Mouse (Mus musculus) megakaryocyte, embryonic 14.5 days (primary cell): Measurements from ENCODE around the gene Cars2. TPM values are rescaled to one million over a fixed set of nuclear protein-coding genes. Genes with fewer than 3 reads are reported as not detected.
"Not testable (repeated sequence)": the region's sequence is repeated elsewhere in the genome, so short reads cannot be mapped to it uniquely, and the experiment has no call there.

Source experiments
- H3K27me3 ChIP-seq: replicated peaks from 2 replicates; pipeline ENCODE3; 2012; ENCODE audit warnings: inconsistent platforms
- H3K36me3 ChIP-seq: replicated peaks from 2 replicates; pipeline ENCODE3; 2012; ENCODE audit warnings: low read length, inconsistent platforms, mixed read lengths
- H3K4me1 ChIP-seq: 2 replicates; pipeline ENCODE4 v1.6.1; 2012; ENCODE audit warnings: inconsistent platforms
- H3K4me3 ChIP-seq: replicated peaks from 2 replicates; pipeline ENCODE3; 2012; ENCODE audit warnings: moderate library complexity, mild to moderate bottlenecking, inconsistent platforms
- H3K9me3 ChIP-seq: 2 replicates; pipeline ENCODE4 v1.6.1; 2012; ENCODE audit warnings: inconsistent platforms
- FLI1 ChIP-seq: IDR thresholded peaks from 2 replicates; pipeline ENCODE4 v1.6.1; 2012; ENCODE audit warnings: low read length, inconsistent platforms, mixed read lengths
- GATA1 ChIP-seq: IDR thresholded peaks from 3 replicates; pipeline ENCODE4 v1.6.1; 2012; ENCODE audit warnings: mixed read lengths, low read length, inconsistent platforms, borderline replicate concordance
- polyA plus RNA-seq: library from polyadenylated mRNA; stranded (reverse); fragments of >175 nt; gene quantifications from 2 replicates; pipeline ENCODE4 v1.2.3, GENCODE M21; 2012; ENCODE audit warnings: low replicate concordance; ENCODE audit not compliant: insufficient read depth

Cars2 gene
- polyA plus RNA-seq, 1 experiment, result 22.5 TPM

DNA sequence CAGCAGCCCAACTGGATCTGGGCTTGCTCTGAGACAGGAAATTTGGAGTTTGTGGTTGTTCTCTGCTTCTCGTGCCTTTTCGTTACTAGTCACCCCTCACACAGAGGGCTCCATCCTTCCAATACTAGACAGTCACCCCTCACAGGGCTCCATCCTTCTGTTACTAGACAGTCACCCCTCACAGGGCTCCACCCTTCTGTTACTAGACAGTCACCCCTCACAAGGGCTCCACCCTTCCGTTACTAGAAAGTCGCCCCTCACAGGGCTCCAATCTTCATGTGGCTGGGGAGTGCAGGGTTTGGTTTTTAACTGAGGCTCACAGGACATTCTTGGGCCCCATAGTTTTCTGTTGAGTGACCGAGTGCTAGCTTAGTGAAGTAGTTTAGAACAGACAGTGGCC, 37.3 kb downstream of the Cars2 start:
- Histone ChIP-seq H3K36me3 (peaks cover 100% of the 10 kb centered on the region), H3K4me1 (peaks cover 58% of the 10 kb centered on the region), H3K9me3 (no peaks in the 10 kb centered on the region), H3K4me3 (no peak overlapping the region), H3K27me3 (no peaks in the 10 kb centered on the region)
- TF ChIP-seq GATA1, result no peak
- no peak for TF ChIP-seq FLI1

DNA sequence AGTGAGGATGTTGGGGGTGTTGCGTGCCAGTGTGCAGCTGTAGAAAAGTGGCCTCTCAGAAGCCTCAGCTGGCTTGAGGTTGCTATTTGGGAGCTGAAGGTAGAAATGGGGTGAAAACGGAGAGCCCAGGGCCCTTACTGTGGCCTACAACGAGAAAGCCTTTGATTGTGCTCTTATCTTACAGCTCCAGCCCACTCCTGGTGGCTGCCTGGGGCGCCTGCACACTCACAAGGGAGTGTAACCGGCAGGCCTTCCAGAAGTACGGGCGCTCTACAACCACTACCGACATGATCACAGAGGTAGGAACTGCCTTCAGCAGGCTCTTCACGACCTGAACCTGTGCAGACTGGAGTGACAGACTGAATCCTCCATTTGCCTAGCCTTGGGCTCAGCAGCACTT, 37.9 kb downstream of the Cars2 start:
- Histone ChIP-seq H3K9me3 (no peaks in the 10 kb centered on the region), H3K4me1 (peaks cover 63% of the 10 kb centered on the region), H3K27me3 (no peaks in the 10 kb centered on the region), H3K36me3 (peaks cover 100% of the 10 kb centered on the region), H3K4me3 (no peak overlapping the region)
- no peak for TF ChIP-seq GATA1
- TF ChIP-seq FLI1, result no peak

DNA sequence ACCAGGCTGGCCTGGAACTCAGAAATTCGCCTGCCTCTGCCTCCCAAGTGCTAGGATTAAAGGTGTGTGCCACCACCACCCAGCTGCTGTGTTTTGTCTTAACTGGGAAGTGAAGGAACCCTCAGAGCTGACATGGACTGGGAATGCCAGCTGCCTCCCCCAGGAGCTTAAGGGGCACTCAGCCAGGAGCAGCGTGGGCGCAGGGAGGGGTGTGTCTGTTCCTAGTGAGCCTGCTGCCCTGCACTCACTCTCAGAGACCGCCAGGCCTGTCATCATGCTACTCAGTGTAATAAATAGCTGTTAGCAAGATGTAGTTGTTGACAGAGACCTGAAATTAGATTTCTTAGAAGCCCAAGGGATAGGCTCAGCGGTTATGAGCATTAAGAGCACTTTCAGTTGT, 39.6 kb downstream of the Cars2 start:
- Histone ChIP-seq H3K9me3 (no peaks in the 10 kb centered on the region), H3K4me3 (no peak overlapping the region), H3K4me1 (peaks cover 70% of the 10 kb centered on the region), H3K36me3 (peaks cover 100% of the 10 kb centered on the region), H3K27me3 (no peaks in the 10 kb centered on the region)
- TF ChIP-seq GATA1 (no peak), FLI1 (no peak)

DNA sequence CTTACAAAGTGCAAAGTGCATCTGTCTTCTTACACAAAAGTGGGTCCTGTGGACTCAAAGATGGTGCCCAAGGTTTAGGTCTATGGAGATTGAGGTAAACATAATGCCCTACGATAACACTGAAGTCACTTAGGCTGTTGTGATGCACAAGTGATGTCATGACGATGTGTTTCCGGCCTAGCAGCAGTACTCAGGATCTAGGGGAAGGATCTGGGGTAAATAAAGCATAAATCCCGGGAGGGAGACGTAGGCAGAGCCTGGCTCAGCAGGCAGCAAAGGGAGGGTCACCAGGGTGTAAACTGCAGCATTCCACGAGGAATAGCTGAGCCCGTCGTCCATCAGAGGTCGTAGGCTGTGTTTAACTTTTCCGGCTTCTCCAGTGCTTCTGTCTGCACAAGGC, 41.7 kb downstream of the Cars2 start:
- Histone ChIP-seq H3K27me3 (no peaks in the 10 kb centered on the region), H3K4me3 (no peak overlapping the region), H3K9me3 (no peaks in the 10 kb centered on the region), H3K4me1 (peaks cover 61% of the 10 kb centered on the region), H3K36me3 (peaks cover 100% of the 10 kb centered on the region)
- TF ChIP-seq FLI1 (no peak), GATA1 (no peak)

DNA sequence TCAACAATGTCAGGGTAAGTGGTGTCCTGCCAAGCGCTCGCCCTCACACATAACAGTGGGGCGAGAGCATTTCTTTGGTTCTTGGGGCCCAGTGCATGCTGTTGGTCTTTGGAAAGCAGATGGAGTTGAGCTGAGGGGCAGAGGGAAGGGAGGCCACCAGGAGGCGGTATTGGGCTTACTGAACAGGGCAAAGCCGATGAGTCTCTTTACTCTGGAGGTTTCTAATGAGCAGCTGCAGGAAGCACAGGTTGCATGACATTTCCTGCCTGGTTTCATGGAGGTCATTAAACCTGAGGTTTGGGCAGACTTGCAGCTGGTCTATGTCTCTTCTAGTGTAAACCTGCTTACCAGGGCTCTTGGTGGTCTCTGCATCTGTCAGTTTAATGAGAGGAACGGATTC, 43.8 kb downstream of the Cars2 start:
- peaks cover 99% of the 10 kb centered on the region for H3K36me3 ChIP-seq
- H3K27me3 ChIP-seq, result no peaks in the 10 kb centered on the region
- peaks cover 51% of the 10 kb centered on the region for H3K4me1 ChIP-seq
- TF ChIP-seq GATA1 (no peak), FLI1 (no peak)
- no peaks in the 10 kb centered on the region for H3K9me3 ChIP-seq
- H3K4me3 ChIP-seq, result no peak overlapping the region

DNA sequence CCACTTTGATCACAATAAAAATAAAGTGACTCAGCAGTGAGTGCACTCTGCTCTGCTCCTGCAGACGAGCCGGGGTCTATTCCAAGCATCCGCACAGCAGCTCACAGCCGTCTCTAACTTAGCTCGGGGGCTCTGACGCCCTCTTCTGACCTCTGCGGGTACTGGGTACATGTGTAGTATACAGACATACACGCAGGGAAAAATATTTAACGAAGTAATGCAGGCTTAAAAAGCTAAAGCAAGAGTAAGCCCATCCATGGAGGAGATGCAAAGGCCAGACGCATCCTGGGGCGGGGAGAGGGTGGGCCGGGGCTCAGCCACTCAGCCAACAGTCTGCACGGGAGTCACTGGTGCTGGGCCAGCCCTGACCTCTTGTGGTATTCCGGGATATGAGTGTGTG, 44.5 kb downstream of the Cars2 start:
- Histone ChIP-seq H3K4me3 (no peak overlapping the region), H3K36me3 (peaks cover 99% of the 10 kb centered on the region), H3K9me3 (no peaks in the 10 kb centered on the region), H3K4me1 (peaks cover 50% of the 10 kb centered on the region), H3K27me3 (no peaks in the 10 kb centered on the region)
- no peak for TF ChIP-seq GATA1
- TF ChIP-seq FLI1, result no peak

DNA sequence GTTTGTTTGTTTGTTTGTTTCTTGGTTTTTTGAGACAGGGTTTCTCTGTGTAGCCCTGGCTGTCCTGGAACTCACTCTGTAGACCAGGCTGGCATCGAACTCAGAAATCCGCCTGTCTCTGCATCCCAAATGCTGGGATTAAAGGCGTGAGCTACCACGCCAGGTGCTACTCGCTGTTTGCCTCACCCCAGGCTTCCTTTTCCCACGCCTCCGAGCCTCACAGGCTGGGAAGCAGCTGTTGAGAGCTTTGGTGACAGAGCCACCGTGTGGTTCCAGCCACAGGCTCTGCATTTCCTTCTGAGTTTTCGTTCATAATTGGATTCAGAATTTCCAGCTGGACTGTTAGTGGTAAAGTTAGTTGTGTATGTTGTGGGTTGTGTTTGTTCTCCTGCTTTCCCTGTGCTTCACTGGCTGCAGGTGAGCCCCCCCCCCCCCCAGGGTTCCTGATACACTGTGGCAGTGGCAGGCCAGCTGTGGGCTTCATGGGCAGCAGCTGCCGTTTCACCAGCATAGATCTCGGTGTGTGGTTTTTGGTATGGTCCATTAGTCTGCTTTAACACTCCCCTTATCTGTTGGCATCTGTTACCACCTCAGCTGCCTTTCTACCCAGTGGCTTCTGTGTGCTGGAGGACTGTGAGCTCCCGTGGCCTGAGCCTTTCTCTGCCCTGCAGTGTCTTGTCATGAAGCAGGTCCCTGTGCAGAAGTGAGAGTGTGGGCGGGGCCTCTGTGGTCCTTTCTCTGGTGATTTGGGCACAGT, 46.9 kb downstream of the Cars2 start:
- no peaks in the 10 kb centered on the region for H3K27me3 ChIP-seq
- peaks cover 82% of the 10 kb centered on the region for H3K36me3 ChIP-seq
- TF ChIP-seq GATA1, result no peak
- H3K4me1 ChIP-seq, result peaks cover 66% of the 10 kb centered on the region
- no peak overlapping the region for H3K4me3 ChIP-seq
- H3K9me3 ChIP-seq, result no peaks in the 10 kb centered on the region

DNA sequence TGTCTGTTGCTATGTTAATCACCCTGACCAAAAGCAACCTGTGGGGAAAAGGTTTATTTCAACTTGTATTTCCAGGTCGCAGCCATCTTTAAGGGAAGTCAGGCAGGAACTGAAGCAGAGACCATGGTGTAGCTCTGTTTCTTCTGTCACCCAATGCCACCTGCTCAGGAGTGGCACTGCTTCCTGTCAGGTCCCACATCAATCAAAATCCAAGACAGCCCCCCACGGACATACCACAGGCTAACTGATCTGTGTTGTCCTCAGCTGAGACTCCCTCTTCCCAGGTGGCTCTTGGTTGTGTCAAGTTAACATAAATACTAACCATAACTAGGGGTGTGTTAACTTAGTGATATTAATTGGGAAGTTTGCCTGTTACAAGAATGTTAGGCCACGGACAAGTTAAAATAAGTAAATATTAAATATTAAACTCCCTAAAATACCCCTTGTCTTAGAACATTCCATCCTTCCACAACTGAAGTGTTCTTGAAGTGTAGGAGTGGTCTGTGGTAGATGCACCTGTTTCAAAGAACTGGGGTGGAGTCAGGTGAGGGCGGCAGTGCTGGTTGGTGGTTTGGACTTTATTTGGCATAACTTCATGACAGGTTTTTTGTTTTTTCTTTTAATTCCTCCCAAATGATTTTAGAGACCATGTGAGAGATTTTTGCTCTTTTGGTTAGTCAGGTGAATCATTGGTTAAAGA, 51.6 kb downstream of the Cars2 start:
- TF ChIP-seq FLI1 (no peak), GATA1 (no peak)
- H3K4me1 ChIP-seq, result peaks cover 57% of the 10 kb centered on the region
- H3K4me3 ChIP-seq, result peak overlapping the region; percentile 97
- peaks cover 35% of the 10 kb centered on the region for H3K36me3 ChIP-seq
- no peaks in the 10 kb centered on the region for H3K9me3 ChIP-seq
- H3K27me3 ChIP-seq, result no peaks in the 10 kb centered on the region

DNA sequence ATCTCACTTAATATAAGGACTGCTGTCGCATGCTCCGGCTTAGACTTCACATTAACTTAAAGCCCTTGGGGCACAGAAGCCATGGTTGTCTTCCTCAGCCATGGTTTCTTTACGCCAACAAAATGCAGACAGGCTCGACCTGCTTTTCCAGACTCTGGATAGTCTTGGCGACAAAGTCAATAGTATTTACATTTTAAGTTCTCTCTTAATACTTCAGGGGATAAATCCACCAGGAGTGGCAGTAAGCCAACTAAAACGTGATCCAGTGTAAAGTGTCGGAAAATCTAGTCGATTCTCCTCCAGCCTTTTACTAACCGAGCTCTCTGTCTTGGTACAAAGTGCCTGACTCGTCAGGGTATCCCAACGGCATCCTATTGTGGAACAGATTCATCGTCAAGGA, 52.3 kb downstream of the Cars2 start:
- no peaks in the 10 kb centered on the region for H3K9me3 ChIP-seq
- H3K36me3 ChIP-seq, result peaks cover 28% of the 10 kb centered on the region
- peaks cover 50% of the 10 kb centered on the region for H3K4me1 ChIP-seq
- no peaks in the 10 kb centered on the region for H3K27me3 ChIP-seq
- peak overlapping the region; percentile 97 for H3K4me3 ChIP-seq
- no peak for TF ChIP-seq GATA1
- no peak for TF ChIP-seq FLI1

DNA sequence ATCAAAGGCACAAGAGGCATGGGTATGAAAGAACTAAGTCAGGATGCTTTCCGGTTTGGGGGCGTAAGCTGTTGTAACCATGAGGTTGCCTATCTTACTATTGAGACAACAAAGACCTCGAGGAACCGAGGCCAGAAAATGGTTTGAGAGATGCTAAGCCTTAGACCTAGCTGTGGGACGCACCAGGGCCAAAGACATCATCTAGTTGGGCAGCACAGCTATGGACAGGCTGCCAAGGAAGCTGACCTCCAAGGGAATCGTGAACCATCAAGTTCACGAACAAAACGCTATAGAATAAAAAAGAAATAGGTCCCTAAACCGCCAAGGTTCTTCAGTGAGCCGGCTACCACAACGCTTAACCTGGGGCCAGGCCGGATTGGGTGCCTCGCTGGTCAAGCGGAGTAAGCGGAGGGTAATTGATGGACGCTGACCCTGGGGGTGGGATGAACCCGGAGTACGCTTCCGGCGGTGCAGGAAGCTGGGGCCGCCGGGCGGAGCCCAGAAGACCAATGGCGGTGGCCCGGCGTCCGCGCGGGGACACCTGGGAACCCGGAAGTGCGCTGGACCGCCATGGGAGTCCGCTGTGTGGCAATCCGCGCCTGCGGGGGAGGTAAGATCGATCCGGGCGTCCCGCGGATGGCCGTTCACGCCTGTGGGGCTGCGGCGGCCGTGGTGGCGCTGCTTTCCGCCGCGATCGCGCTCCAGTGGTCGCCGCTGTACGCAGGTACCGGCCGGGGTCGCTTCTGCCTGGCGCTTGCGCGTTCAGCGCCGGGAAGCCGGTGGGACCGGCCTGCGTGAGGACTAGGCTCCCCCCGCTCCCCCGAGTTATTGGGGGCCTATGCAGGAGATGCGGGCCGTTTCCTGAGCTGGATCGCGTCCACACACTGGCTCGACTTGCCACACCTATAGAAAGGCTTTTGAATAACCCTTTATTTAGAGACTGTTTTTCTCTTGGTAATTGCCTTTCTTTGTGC, 53.3 kb downstream of the Cars2 start, which contains the start of gene Naxd:
Gene Naxd, plus strand, starts transcription at position 490 of the 974 bp plus-strand sequence.
- TF ChIP-seq GATA1 (no peak), FLI1 (peak; percentile 55; the same call in 1 of the 2 replicates)
- no peaks in the 10 kb centered on the region for H3K27me3 ChIP-seq
- peak within 1 kb of the TSS; percentile 97 for H3K4me3 ChIP-seq
- H3K4me1 ChIP-seq, result peaks cover 46% of the 10 kb centered on the region
- peaks cover 20% of the 10 kb centered on the region for H3K36me3 ChIP-seq
- no peaks in the 10 kb centered on the region for H3K9me3 ChIP-seq

DNA sequence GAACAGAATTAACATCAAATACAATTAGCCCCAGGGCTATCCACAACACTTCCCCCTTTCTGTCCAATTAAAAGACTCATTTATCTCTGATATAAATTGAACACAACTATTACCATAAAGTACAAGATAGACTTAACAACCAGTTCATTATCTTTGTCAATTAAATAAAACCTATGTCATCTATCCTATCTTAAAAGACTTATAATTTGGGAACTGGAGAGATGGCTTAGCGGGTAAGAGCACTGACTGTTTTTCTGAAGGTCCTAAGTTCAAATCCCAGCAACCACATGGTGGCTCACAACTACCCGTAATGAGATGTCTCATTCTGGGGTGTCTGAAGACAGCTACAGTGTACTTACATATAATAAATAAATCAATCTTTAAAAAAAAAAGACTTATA, 58.2 kb downstream of the Cars2 start:
- not testable (repeated sequence) for H3K4me3 ChIP-seq, H3K9me3 ChIP-seq, H3K36me3 ChIP-seq
- Histone ChIP-seq H3K4me1 (peaks cover 10% of the 10 kb centered on the region), H3K27me3 (peaks cover 27% of the 10 kb centered on the region)
